Mouse (Mus musculus): Measurements from ENCODE around the gene Mr1.

Mr1 gene

GRCm38 (mm10) chr1:155096620-155097261 lies 49.9 kb downstream of the Mr1 start:
- DNase-seq (ENCODE audit: extremely low spot score, low read depth, low spot score), result no peak

- no peak for DNase-seq (ENCODE audit: extremely low spot score, low read depth, low spot score)
Measured at GRCm38 (mm10) chr1:155093971-155094707, 52.5 kb downstream of the Mr1 start.

GRCm38 (mm10) chr1:155093145-155093791 lies 53.3 kb downstream of the Mr1 start:
- DNase-seq (ENCODE audit: extremely low spot score, low read depth, low spot score), result no peak

DNA sequence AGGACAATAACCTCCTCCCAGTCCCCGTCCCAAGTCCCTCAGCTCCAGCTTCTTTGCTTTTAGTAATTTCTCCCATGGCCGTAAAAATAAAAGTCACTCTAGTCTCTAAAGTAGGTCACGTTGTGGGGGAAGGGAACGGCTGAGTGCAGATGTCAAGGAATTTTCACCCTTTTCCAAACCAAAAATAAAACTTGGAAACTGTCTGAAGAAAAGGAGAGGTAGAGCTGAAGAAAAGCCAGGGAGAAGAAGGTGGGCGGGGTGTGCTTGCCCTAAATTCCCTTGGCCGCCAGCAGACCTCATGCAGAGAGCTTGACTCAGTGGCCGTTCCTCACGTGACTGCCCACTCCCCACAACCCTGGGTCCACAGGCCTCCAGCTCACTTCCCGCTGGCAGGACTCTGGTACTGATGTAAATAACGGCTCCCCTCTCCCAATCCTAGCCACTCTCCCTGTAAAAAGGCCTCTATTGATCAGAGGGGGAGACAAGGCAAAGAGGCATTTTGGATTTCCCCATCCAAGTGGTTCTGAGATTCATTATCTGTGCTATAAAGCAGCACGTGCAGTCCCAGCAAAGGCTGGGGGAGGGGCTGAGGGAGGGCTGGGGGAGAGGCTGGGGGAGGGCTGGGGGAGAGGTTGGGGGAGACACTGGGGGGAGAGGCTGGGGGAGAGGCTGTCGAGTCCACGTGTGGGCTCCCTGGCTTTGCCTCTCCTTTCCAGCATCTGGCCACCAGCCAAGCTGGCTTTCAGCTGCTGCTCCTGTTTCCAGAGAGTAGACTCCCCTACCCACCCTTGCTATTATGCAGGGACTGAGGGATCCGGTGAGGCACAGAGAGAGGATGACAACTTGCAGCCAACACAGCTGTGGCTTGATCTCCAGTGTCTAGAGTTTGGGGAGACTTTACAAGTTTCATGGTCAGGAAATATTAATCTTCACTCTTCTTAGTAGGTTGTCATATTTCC lies 54.5 kb downstream of the Mr1 start:
- DNase-seq (ENCODE audit: extremely low spot score, low read depth, low spot score), result no peak

- no peak for DNase-seq (ENCODE audit: extremely low spot score, low read depth, low spot score)
Measured at GRCm38 (mm10) chr1:155091374-155091841, 55.2 kb downstream of the Mr1 start.

- no peak for DNase-seq (ENCODE audit: extremely low spot score, low read depth, low spot score)
Measured at GRCm38 (mm10) chr1:155090736-155091135, 55.9 kb downstream of the Mr1 start.

DNA sequence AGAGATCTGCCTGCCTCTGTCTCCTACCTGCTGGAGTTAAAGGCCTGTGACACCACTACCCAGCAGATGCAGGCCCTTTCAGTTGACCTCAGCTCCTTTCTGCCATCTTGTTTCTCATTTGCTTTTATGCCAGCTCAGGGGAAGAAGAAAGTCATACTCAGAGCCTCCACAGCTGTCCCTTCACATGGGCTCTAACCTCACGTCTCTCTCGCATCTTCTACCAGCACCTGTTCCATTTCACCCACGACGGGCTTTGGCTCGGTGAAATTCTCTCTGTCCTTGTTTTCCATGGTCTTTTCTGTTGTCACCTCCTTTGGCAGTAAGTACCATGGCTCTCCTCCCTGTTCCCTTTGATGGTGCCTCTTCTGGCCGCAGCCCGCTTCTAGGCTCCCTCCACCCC lies 56.3 kb downstream of the Mr1 start:
- no peak for DNase-seq (ENCODE audit: extremely low spot score, low read depth, low spot score)

GRCm38 (mm10) chr1:155088847-155089603 lies 57.6 kb downstream of the Mr1 start:
- no peak for DNase-seq (ENCODE audit: extremely low spot score, low read depth, low spot score)

- DNase-seq (ENCODE audit: extremely low spot score, low read depth, low spot score), result no peak
Measured at GRCm38 (mm10) chr1:155088046-155088445, 58.6 kb downstream of the Mr1 start.

DNA sequence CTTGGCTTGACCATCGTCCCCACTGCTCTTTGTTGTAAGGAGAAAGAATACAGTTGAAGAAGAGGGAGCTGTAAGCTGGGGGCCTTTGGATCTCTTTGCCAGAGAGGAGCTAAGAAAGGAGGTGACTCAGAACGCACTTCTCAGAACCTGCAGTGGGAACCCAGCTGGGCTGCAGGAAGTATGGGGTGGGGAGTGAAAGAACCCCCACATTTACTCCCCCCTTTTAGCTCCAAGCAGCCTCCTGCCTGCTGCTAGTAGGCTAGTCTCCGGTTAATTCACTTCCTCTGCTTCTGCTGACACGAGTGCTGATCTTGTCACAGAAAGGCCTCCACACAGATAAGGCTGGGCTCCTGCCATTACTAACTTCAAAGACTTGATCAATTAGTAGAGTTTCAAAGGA lies 59.7 kb downstream of the Mr1 start:
- no peak for DNase-seq (ENCODE audit: extremely low spot score, low read depth, low spot score)

GRCm38 (mm10) chr1:155086416-155086815 lies 60.2 kb downstream of the Mr1 start:
- no peak for DNase-seq (ENCODE audit: extremely low spot score, low read depth, low spot score)

GRCm38 (mm10) chr1:155084839-155085238 lies 61.8 kb downstream of the Mr1 start:
- no peak for DNase-seq (ENCODE audit: extremely low spot score, low read depth, low spot score)

GRCm38 (mm10) chr1:155083271-155084265 lies 63.0 kb downstream of the Mr1 start:
- no peak for DNase-seq (ENCODE audit: extremely low spot score, low read depth, low spot score)

- peak; percentile 69 for DNase-seq (ENCODE audit: extremely low spot score, low read depth, low spot score)
Measured at GRCm38 (mm10) chr1:155082965-155083268, 63.7 kb downstream of the Mr1 start.

DNA sequence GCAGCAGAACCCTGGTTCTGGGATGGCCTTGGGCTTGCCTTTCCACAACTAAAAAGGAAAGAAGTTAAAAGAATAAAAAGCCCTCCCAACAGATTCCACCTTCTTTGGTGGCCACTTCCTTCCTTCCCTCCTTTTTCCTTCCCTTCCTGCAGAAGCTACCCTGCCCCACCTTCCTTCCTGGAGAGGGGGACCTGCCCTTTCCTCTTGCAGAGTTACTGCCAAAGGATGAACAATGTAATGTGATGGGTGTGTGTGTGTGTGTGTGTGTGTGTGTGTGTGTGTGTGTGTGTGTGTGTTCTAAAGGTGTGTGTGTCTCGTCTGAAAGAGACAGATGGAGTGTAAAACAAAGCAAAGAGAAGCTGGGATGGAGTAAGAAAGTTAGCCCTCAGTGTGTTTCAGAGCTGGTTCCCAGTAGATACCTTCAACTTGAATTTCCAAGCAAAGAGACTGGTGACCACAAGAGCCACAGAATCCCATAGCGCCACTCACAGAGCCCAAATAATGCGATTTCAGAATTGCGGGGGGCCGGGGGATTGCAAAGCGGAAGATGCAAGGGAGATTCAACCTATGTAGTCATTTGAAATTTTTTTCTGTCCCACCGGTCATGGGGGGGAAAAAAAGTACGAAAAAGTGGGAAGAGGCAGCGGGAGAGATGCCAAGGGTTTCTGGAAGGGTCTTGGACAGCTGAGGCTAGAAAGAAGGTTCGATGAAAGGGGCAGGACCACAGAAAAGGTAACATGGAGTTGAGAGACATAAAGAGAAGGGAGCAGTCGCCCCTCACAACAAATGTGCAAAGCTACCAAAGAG lies 64.3 kb downstream of the Mr1 start:
- no peak for DNase-seq (ENCODE audit: extremely low spot score, low read depth, low spot score)

DNA sequence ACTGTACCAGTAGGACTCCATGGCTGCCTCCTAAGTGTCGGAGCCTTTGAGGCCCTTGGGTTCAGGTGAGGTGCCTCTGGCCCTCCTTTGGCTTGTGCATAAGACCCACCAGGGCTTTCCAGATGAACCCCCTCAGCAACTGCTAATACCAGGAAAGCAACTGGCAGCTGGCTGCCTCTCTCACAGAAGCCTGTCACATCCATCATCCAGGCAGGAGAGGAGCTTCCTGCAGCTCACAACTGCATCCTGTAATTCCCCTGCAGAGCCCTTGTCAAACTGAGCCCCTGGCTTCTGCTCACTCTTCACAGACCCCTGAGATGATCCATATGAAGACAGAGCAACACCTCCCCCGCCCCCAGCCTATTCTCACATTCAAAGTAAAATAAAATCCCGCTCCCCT lies 68.9 kb downstream of the Mr1 start:
- DNase-seq (ENCODE audit: extremely low spot score, low read depth, low spot score), result no peak

All from hindlimb bud, embryonic 11.5 days (tissue).